Mouse (Mus musculus): ENCODE measurements at regions not wholly inside any gene's neighbourhood (a gene's known extent, or its start where the extent isn't known, plus 50 kb on each side); places are given as distances from the start of the nearest gene placed in this dataset.
"Not testable (repeated sequence)": the region's sequence is repeated elsewhere in the genome, so short reads cannot be mapped to it uniquely, and the experiment has no call there.

GRCm38 (mm10) chr17:29430401-29430800 lies 60.2 kb upstream of the Pim1 start:
- no peak for DNase-seq (ENCODE audit: low spot score)

- no peak for DNase-seq (ENCODE audit: low spot score)
Measured at GRCm38 (mm10) chr17:29430806-29431205, 59.7 kb upstream of the Pim1 start.

- DNase-seq (ENCODE audit: low spot score) = no peak
Measured at GRCm38 (mm10) chr17:29431553-29432297, 58.8 kb upstream of the Pim1 start.

GRCm38 (mm10) chr17:29432666-29433065 lies 57.9 kb upstream of the Pim1 start:
- no peak for DNase-seq (ENCODE audit: low spot score)

GRCm38 (mm10) chr17:29433370-29433769 lies 57.2 kb upstream of the Pim1 start:
- no peak for DNase-seq (ENCODE audit: low spot score)

GRCm38 (mm10) chr17:29434074-29434944 lies 56.2 kb upstream of the Pim1 start:
- DNase-seq (ENCODE audit: low spot score) = no peak

- no peak for DNase-seq (ENCODE audit: low spot score)
Measured at GRCm38 (mm10) chr17:29435345-29436006, 55.1 kb upstream of the Pim1 start.

GRCm38 (mm10) chr17:29436484-29436870 lies 54.1 kb upstream of the Pim1 start:
- not testable (repeated sequence) for DNase-seq (ENCODE audit: low spot score)

GRCm38 (mm10) chr17:29436871-29437534 lies 53.5 kb upstream of the Pim1 start:
- peak; percentile 49 for DNase-seq (ENCODE audit: low spot score)

GRCm38 (mm10) chr17:29437535-29438324 lies 52.8 kb upstream of the Pim1 start:
- DNase-seq (ENCODE audit: low spot score) = no peak

GRCm38 (mm10) chr17:29438347-29439235 lies 52.0 kb upstream of the Pim1 start:
- DNase-seq (ENCODE audit: low spot score) = peak; percentile 60

- no peak for DNase-seq (ENCODE audit: low spot score)
Measured at GRCm38 (mm10) chr17:29439992-29440391, 50.6 kb upstream of the Pim1 start.

GRCm38 (mm10) chr17:29440490-29440889 lies 50.1 kb upstream of the Pim1 start:
- DNase-seq (ENCODE audit: low spot score) = no peak
